Mouse (Mus musculus) cerebellum, adult 2 months (tissue): ENCODE results near the gene Hspb2.

Experiments used
- CTCF ChIP-seq: fragments of 200-500 bp; IDR thresholded peaks from 2 replicates; pipeline ENCODE4 v1.5.1; 2011; ENCODE audit warnings: low read depth, mild to moderate bottlenecking, control low read depth, low read length, moderate library complexity, borderline replicate concordance; ENCODE audit not compliant: insufficient read depth
- POLR2A ChIP-seq: fragments of 200-500 bp; IDR thresholded peaks from 2 replicates; pipeline ENCODE4 v1.6.1; 2011; ENCODE audit warnings: low read length, control low read depth, borderline replicate concordance; ENCODE audit not compliant: insufficient read depth

GRCm38 (mm10) chr9:50738914-50739870 is 13.0 kb downstream of the Hspb2 start, which contains the start of gene Dixdc1:
- TF ChIP-seq CTCF: no peak
- TF ChIP-seq POLR2A: no peak
